ENCODE assay signal across 10 mouse cellular contexts in genomic region chr11:47890315-47890714, GRCm38 (mm10).
DNase-seq lines count a peak whose midpoint lies in the region; ATAC-seq and TF ChIP-seq lines count a peak whose summit lies in the region.
"Had no signal": no experiment of that assay in that cellular context is flagged by ENCODE, and none has a peak within 500 bp of the region (broad histone marks: within the 10 kb centered on the region; RNA-seq: fewer than 3 reads in every experiment).

No protein-coding gene starts in this region.

- H3K4me2 ChIP-seq in heart, postnatal 0 days (ENCODE audit: low read depth, low read length) = no peak overlapping the region
- H3K4me2 ChIP-seq: neural tube, embryonic 12.5 days had no signal

- no peaks in the 10 kb centered on the region for H3K9me3 ChIP-seq in heart, postnatal 0 days (replicated peaks; ENCODE audit: control insufficient read depth, low read length)
- H3K9me3 ChIP-seq: forebrain, embryonic 10.5 days; neural tube, embryonic 12.5 days had no signal

- H3K9ac ChIP-seq in heart, postnatal 0 days (replicated peaks; ENCODE audit: low read depth, low read length) = no peak overlapping the region
- H3K9ac ChIP-seq: neural tube, embryonic 12.5 days had no signal

- ATAC-seq in heart, postnatal 0 days (ENCODE audit: insufficient read depth, low read depth) = no peak

- no peaks in the 10 kb centered on the region for H3K36me3 ChIP-seq in heart, postnatal 0 days (replicated peaks; ENCODE audit: control insufficient read depth, insufficient read depth, low read length)
- H3K36me3 ChIP-seq: forebrain, embryonic 10.5 days; neural tube, embryonic 12.5 days had no signal

- peak; percentile 38 for DNase-seq in heart, postnatal 0 days (ENCODE audit: low spot score)
- DNase-seq in heart, postnatal 25 days (ENCODE audit: low spot score) = no peak
- peak; percentile 20 for DNase-seq in right cerebral cortex, postnatal 4 days
- no peak for DNase-seq in right cerebral cortex, postnatal 25 days
- DNase-seq in heart, postnatal 36 days = peak; percentile 16
- no peak for DNase-seq in urinary bladder, postnatal 10 days (ENCODE audit: low spot score)
- DNase-seq in urinary bladder, adult 2 months (ENCODE audit: low spot score) = no peak
- DNase-seq in frontal cortex, postnatal 14 days (ENCODE audit: low spot score in 2 of 2) = no peak

- H3K27me3 ChIP-seq in heart, postnatal 0 days (ENCODE audit: control insufficient read depth, insufficient read depth, low read length) = no peaks in the 10 kb centered on the region
- H3K27me3 ChIP-seq: neural tube, embryonic 12.5 days had no signal

- no peak overlapping the region for H3K27ac ChIP-seq in heart, postnatal 0 days (ENCODE audit: low read depth)
- H3K27ac ChIP-seq: forebrain, embryonic 10.5 days; neural tube, embryonic 12.5 days had no signal

- intact Hi-C loops in heart, postnatal 25 days (cut with DNase I) = no loop called here
- intact Hi-C loops in heart, postnatal 36 days (cut with DNase I) = loop anchor here (10.0 kb wide), 1 partner anchor 236 kb away; no protein-coding TSS in a partner anchor

- TF ChIP-seq EP300 in heart, postnatal 0 days (IDR thresholded peaks at IDR 0.05; ENCODE audit: low read depth) = no peak

- 39% methylated on average over 2 of the region's 2 CpGs for WGBS in heart, postnatal 0 days

- no peak overlapping the region for H3K4me3 ChIP-seq in heart, postnatal 0 days (ENCODE audit: low read depth, low read length)
- H3K4me3 ChIP-seq: forebrain, embryonic 10.5 days; neural tube, embryonic 12.5 days had no signal

- no peaks in the 10 kb centered on the region for H3K4me1 ChIP-seq in heart, postnatal 0 days (ENCODE audit: control insufficient read depth, insufficient read depth)
- H3K4me1 ChIP-seq: forebrain, embryonic 10.5 days; neural tube, embryonic 12.5 days had no signal

- TF ChIP-seq CTCF in heart, postnatal 0 days (IDR thresholded peaks at IDR 0.05; ENCODE audit: low read depth) = peak; percentile 75

Comparison
In these comparisons a context has a peak if more than half of its experiments do, and no peak if none do; other contexts are left out.
1. DNase-seq: peak in heart, postnatal 0 days (single experiment), right cerebral cortex, postnatal 4 days (single experiment) and heart, postnatal 36 days (2 of 2); none in heart, postnatal 25 days (single experiment), right cerebral cortex, postnatal 25 days (single experiment), urinary bladder, postnatal 10 days (single experiment), urinary bladder, adult 2 months (single experiment) and frontal cortex, postnatal 14 days (0 of 2).